Mouse (Mus musculus): ENCODE measurements around the gene Cx3cr1.

DNA sequence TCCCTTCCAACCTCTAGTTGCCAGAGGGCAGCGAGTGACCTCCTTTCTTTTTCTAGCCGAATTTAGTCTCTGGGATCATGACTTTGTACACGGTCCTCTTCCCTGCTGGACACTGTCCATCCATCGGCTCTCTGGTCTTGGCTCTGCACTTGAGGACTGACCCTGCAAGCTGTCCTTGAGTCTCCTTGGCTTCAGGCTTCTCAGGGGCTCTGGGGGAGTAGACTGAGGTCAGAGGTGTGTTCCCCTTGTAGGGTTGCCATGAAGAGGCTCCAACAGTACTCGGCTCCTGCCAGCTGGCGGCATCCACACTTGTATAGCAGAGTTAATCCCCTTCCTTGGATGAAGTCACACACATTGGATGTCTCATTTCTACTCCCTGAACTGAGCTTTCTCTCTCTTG lies 70.0 kb downstream of the Cx3cr1 start:
- TF ChIP-seq CTCF (IDR thresholded peaks at IDR 0.05; ENCODE audit: low read depth, low read length) = no peak
- no peak for TF ChIP-seq POLR2A (IDR thresholded peaks at IDR 0.05; ENCODE audit: borderline replicate concordance, low read depth, low read length)

Measured in bone marrow macrophage, adult 2 months (primary cell).